Mouse (Mus musculus) hindbrain, embryonic 14.5 days (tissue): ENCODE data around the gene Sfswap. TPM values are rescaled to one million over a fixed set of nuclear protein-coding genes. Genes with fewer than 3 reads are reported as not detected.
A peak's percentile ranks its signal among the peaks of the same experiment; 100 is the strongest.

Source experiments
- ATAC-seq: fragments of 200-750 bp; cut with Nextera tagmentation; 2 replicates; pipeline ENCODE4 v1.8.0; 2017; ENCODE audit warnings: moderate number of reproducible peaks, mild to moderate bottlenecking, moderate TSS enrichment, moderate library complexity; ENCODE audit not compliant: low FRiP score
- DNase-seq: peaks from one replicate; pipeline ENCODE4 v3.0.0-alpha.2; 2015; ENCODE audit warnings: low spot score
- H3K27ac ChIP-seq: fragments of 300-500 bp; sonication (generic); 2 replicates; pipeline ENCODE4 v1.5.1; 2014; ENCODE audit warnings: mild to moderate bottlenecking, moderate library complexity
- H3K27me3 ChIP-seq: fragments of 300-500 bp; sonication (generic); 2 replicates; pipeline ENCODE4 v1.6.1; 2014; ENCODE audit warnings: mild to moderate bottlenecking, low read length, mixed read lengths; ENCODE audit not compliant: control insufficient read depth, insufficient read depth
- H3K36me3 ChIP-seq: fragments of 300-500 bp; sonication (generic); replicated peaks from 2 replicates; pipeline ENCODE4 v1.6.1; 2014; ENCODE audit not compliant: control insufficient read depth, insufficient read depth
- H3K4me1 ChIP-seq: fragments of 300-500 bp; sonication (generic); replicated peaks from 2 replicates; pipeline ENCODE4 v1.6.1; 2014; ENCODE audit warnings: antibody characterized with exemption, low read length, mixed read lengths; ENCODE audit not compliant: control insufficient read depth, insufficient read depth
- H3K4me2 ChIP-seq: fragments of 300-500 bp; sonication (generic); replicated peaks from 2 replicates; pipeline ENCODE4 v1.6.1; 2014; ENCODE audit warnings: mild to moderate bottlenecking, moderate library complexity
- H3K4me3 ChIP-seq: fragments of 300-500 bp; sonication (generic); replicated peaks from 2 replicates; pipeline ENCODE4 v1.5.1; 2014; ENCODE audit warnings: mild to moderate bottlenecking, low read length
- H3K9ac ChIP-seq: fragments of 300-500 bp; sonication (generic); 2 replicates; pipeline ENCODE4 v1.6.1; 2014
- H3K9me3 ChIP-seq: fragments of 300-500 bp; sonication (generic); 2 replicates; pipeline ENCODE4 v1.6.1; 2016; ENCODE audit warnings: low read length; ENCODE audit not compliant: control insufficient read depth
- WGBS: fragments of 180-500 bp; shearing (Covaris S2); extraction: QIAGEN DNeasy Blood & Tissue Kit; methylation state at CpG from one replicate; pipeline ENCODE4 v1.1.7; 2014; 5-methylcytosine and 5-hydroxymethylcytosine counted together
- polyA plus RNA-seq: library from polyadenylated mRNA; unstranded; fragments of >200 nt; fragmentation: Nextera tagmentation; extraction: Ambion mirVana; gene quantifications from 2 replicates; pipeline ENCODE4 v1.2.1, GENCODE M21; 2014

Gene Sfswap
- polyA plus RNA-seq, 1 experiment from 2014 or later = 58.3 TPM

DNA sequence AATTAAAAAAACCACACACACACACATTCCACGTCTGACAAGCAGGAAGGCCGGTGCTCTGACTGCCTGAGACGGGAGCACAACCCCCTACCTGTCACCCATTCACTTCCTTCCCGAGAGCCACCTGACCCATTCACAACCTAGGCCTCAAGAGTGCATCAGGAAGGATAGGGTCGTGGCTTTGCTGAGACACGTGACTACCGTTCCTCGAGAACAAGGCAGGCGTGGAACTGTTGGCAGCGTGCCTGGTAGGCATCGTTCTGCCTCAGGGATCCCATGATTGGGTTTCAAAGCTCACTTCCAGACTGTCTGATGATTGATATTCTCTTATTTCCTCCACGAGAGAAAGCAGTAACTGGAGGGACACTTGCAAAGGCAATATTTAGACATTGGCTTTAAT is 77.2 kb downstream of the Sfswap start:
- Histone ChIP-seq H3K27ac (no peak overlapping the region), H3K4me2 (no peak overlapping the region), H3K4me3 (no peak overlapping the region), H3K4me1 (0 out of 2 replicates have a peak, but pooled peaks cover 3% of the 10 kb centered on the region), H3K9me3 (no peaks in the 10 kb centered on the region), H3K9ac (no peak overlapping the region), H3K27me3 (peaks cover 15% of the 10 kb centered on the region), H3K36me3 (peaks cover 3% of the 10 kb centered on the region; the same call in 1 of the 2 replicates)
- ATAC-seq (no peak), DNase-seq (no peak)
- WGBS = 46% methylated on average over 12 of the region's 12 CpGs

DNA sequence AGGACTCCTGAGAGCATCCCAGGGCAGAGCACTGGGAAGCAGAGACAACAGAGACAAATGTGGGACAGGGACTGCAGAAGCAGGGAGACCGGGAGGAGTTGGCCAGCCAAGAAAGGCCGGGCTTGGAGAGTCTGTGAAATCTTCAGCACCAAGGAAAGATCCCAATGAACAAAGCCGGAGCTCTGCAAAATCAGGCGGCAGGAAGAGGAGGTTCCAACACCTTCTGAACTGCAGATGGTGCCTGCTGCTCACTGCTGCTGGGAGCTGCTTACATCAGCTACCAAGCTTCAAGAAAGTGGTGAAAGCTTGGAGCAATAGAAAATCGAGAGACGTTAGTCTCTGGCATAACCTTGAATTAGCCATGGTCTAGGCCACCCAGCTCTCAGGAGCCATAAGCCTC is 79.0 kb downstream of the Sfswap start:
- Histone ChIP-seq H3K27me3 (peaks cover 15% of the 10 kb centered on the region), H3K4me2 (no peak overlapping the region), H3K9ac (no peak overlapping the region), H3K4me1 (peaks cover 8% of the 10 kb centered on the region), H3K27ac (no peak overlapping the region), H3K9me3 (no peaks in the 10 kb centered on the region), H3K4me3 (no peak overlapping the region), H3K36me3 (no peaks in the 10 kb centered on the region)
- no peak for DNase-seq
- 33% methylated on average over 6 of the region's 6 CpGs for WGBS
- no peak for ATAC-seq

DNA sequence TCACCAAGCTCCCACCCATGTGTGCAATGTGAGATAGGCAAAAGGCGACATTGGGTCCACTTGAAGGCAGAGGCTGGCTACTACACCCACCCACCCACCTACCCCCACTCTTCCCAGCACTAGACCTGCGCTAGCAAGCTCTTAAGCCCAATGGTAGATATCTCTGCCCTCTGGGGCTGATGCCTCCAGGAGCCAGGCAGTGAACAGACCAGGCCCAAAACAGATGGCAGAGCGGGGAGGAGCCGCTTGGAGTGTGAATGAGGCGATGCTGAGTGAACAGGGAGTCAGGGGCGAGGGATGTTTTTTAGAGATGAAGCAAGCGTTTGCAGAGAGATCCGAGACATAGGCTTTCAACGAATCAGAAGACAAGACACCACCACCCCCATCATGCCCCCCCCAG is 79.6 kb downstream of the Sfswap start:
- peaks cover 14% of the 10 kb centered on the region for H3K4me1 ChIP-seq
- no peak for ATAC-seq
- no peaks in the 10 kb centered on the region for H3K9me3 ChIP-seq
- no peak overlapping the region for H3K4me3 ChIP-seq
- no peak overlapping the region for H3K4me2 ChIP-seq
- no peaks in the 10 kb centered on the region for H3K36me3 ChIP-seq
- no peak overlapping the region for H3K27ac ChIP-seq
- DNase-seq = no peak
- peaks cover 19% of the 10 kb centered on the region for H3K27me3 ChIP-seq
- 80% methylated on average over 9 of the region's 9 CpGs for WGBS
- H3K9ac ChIP-seq = no peak overlapping the region

DNA sequence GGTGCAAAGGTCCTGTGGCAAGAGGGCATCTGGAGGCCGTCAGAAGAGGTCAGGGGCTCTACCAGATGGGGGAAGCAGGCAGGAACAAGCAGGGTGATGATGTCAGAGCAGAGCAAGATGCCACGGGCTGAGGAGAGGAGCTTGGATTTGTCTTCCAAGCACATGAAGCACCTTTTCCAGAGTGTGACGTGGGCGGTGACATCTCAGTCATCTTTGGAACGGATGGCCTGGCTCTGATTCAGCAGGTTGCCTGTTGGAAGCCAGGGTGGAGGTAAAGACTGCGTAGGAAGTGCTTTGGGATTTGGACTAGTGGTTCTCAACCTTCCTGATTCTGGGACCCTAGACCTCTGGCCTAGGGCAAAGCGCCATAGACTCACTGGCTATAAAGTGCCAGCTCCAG is 80.0 kb downstream of the Sfswap start:
- peaks cover 18% of the 10 kb centered on the region for H3K4me1 ChIP-seq
- DNase-seq = no peak
- H3K4me2 ChIP-seq = no peak overlapping the region
- no peaks in the 10 kb centered on the region for H3K36me3 ChIP-seq
- no peak overlapping the region for H3K27ac ChIP-seq
- no peak overlapping the region for H3K4me3 ChIP-seq
- peaks cover 22% of the 10 kb centered on the region for H3K27me3 ChIP-seq
- 79% methylated on average over 7 of the region's 7 CpGs for WGBS
- ATAC-seq = no peak
- no peaks in the 10 kb centered on the region for H3K9me3 ChIP-seq
- no peak overlapping the region for H3K9ac ChIP-seq

DNA sequence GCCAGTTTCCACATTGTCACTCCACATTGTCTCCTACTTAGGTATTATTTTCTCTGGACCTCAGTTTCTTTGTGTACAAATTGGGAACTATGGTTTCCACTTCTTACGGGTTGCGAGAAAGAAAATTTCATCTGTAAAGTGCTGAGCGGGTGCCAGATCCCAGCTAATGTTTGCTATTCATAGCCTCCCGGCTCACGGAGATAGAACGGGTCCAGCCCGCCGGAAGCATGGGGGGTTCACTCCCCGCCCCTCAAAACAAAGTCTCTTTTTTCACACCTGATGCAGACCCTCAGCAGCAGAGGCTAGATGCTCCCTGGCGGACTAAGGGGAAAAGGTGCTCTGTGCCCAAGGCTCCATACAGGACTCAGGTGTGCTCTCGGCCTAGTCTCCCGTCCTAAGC is 82.3 kb downstream of the Sfswap start:
- peak overlapping the region; percentile 91 for H3K4me3 ChIP-seq
- H3K36me3 ChIP-seq = no peaks in the 10 kb centered on the region
- DNase-seq (peak; percentile 36), ATAC-seq (no peak)
- no peak overlapping the region for H3K27ac ChIP-seq
- peaks cover 22% of the 10 kb centered on the region for H3K27me3 ChIP-seq
- 6% methylated on average over 12 of the region's 12 CpGs for WGBS
- H3K9ac ChIP-seq = peak overlapping the region; percentile 93
- no peaks in the 10 kb centered on the region for H3K9me3 ChIP-seq
- H3K4me1 ChIP-seq = peaks cover 23% of the 10 kb centered on the region
- peak overlapping the region; percentile 100 for H3K4me2 ChIP-seq

DNA sequence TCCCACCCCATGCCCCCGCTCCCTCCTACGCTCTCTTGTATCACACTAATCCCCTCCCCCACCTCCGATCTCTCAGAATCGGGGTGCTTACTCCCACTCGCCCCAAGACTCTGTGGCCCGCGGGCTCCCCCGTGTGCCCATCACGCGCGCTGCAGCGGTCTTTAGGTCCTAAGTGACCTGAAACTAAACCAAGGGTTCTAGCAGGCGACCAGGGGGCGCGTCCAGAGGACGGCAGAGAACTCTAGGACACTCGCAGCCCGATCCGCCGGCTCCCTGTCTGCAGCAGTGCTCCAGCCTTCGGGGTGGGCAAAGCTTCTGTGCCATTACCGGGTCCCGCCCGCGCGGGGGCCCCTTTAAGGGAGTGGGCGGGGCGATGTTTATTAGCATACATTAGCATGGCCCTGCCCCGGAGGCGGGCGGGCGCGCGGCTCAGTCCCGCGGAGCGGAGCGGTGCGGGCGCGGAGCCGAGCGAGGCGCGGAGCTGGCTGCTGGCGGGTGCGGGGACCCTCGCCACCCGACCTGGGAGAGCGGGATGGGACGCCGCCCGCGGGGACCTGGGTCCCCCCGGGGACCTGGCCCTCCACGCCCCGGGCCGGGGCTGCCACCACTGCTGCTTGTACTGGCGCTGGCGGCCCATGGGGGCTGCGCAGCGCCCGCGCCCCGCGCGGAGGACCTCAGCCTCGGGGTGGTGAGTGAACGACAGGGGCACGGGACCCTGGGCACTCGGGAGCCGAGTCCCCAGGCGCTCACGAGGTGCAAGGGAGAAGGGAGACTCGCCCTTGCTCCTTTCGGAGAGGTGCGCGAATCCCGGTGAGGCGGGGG is 83.0 kb downstream of the Sfswap start, which contains the start of gene Mmp17:
Mmp17 (plus strand) TSS at position 409 of the 822 bp plus-strand sequence.
- Histone ChIP-seq H3K4me1 (peaks cover 20% of the 10 kb centered on the region), H3K36me3 (no peaks in the 10 kb centered on the region), H3K4me2 (peak within 1 kb of the TSS; percentile 100), H3K9me3 (no peaks in the 10 kb centered on the region), H3K4me3 (peak within 1 kb of the TSS; percentile 91), H3K27me3 (peaks cover 22% of the 10 kb centered on the region), H3K9ac (peak within 1 kb of the TSS; percentile 93), H3K27ac (peak within 1 kb of the TSS; percentile 67)
- DNase-seq = peak; percentile 91
- WGBS = under 1% methylated on average over 77 of the region's 80 CpGs
- peak; percentile 91 for ATAC-seq

DNA sequence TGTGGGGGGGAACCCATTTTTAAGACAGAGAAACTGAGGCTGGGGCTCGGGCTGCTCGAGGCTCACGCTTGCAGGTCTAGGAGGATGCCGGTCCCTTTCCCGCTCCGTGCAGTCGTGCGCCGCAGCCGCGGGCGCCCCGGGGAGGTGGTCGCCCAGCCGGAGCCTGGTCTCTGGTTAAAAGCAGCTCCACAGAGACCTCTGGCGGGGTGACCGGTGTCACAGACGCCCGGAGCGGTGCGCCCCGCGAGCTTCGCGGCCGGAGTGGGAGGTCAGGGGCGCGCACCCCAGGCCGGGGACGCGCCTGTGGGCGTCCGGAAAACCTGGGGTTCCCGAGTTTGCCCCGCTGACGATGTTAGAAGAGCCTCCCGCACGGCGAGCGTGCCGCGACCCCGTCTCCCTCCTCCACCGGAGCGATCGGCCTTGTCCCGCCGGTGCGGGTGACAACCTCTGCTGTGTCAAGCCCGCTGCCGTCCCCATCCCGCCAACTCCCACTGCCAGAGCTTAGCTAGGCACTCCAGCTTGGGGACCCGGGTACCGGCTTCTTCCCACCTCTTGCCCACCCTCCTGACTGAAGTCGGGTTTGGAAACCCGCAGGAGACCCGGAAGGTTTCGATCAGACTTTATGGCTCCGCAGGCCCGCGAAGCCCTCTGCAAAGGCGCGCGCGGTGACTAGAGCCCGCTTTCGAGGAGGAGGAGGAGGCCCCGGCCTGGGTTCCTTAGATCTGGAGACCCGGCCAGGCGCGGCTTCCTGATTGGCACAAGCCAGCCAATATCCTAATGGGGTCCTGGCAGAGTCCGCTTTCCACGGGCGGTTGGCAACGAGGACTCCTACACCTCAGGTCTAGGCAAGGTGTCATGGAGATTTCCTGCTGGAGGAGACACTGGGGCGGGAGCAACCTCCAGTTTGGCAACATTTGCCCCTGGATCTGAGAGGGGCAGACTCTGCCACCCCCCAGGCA is 83.8 kb downstream of the Sfswap start:
- ATAC-seq (peak; percentile 14; the same call in 1 of the 2 replicates), DNase-seq (peak; percentile 43)
- peak overlapping the region; percentile 67 for H3K27ac ChIP-seq

DNA sequence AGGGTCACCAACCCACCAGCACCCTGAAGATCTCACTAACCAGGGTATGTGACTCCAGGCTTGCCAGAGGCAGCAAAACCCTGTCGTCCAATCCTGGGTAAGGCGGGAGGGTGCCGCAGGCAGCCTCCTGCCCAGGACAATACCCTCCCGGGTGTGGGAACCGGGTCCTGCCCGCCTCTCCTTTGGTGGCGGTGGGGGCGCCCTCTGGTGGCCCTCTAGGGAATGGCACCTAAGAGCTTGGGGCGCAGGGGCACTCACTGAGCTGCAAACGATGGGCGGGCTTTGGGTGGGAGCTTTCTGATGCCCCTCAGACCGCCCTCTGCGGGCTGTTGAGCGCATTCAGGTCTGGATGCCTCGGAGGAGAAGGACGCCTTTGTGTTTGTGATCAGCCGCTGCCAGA is 85.0 kb downstream of the Sfswap start:
- Histone ChIP-seq H3K27me3 (peaks cover 22% of the 10 kb centered on the region), H3K4me2 (peak overlapping the region; percentile 100), H3K36me3 (no peaks in the 10 kb centered on the region), H3K27ac (peak overlapping the region; percentile 10; the same call in 1 of the 2 replicates), H3K4me3 (peak overlapping the region; percentile 91), H3K4me1 (peaks cover 25% of the 10 kb centered on the region), H3K9me3 (no peaks in the 10 kb centered on the region), H3K9ac (peak overlapping the region; percentile 52)
- WGBS = 0% methylated on average over 16 of the region's 17 CpGs
- DNase-seq (peak; percentile 91), ATAC-seq (peak; percentile 54)

More for the DNA sequence above, 83.8 kb downstream of the Sfswap start:
- peak overlapping the region; percentile 93 for H3K9ac ChIP-seq
- peak overlapping the region; percentile 91 for H3K4me3 ChIP-seq
- no peaks in the 10 kb centered on the region for H3K9me3 ChIP-seq
- H3K4me1 ChIP-seq = peaks cover 20% of the 10 kb centered on the region
- peaks cover 22% of the 10 kb centered on the region for H3K27me3 ChIP-seq
- under 1% methylated on average over 76 of the region's 76 CpGs for WGBS
- no peaks in the 10 kb centered on the region for H3K36me3 ChIP-seq
- peak overlapping the region; percentile 100 for H3K4me2 ChIP-seq

DNA sequence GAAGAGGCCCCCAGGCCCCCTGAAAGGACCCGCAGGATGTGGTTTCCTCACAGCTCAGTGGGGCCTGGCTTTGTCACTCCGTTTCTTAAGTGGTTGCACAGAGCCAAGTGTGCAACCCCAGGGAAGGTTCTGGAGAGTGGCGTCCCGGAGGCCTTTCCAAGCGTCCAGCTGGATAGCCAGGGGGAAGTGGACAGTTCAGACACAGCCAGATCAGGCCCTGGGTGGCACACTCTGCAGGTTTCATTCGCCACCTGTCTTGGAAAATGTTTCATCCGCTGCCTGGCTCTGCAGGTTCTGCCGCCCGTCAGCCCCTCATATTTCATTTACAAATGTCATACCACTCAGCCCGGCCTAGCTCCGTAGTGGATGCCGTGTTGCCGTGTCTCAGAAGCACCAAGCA is 85.5 kb downstream of the Sfswap start:
- DNase-seq = no peak
- Histone ChIP-seq H3K27ac (peak overlapping the region; percentile 10), H3K4me1 (peaks cover 30% of the 10 kb centered on the region), H3K27me3 (peaks cover 22% of the 10 kb centered on the region), H3K4me3 (peak overlapping the region; percentile 91), H3K36me3 (no peaks in the 10 kb centered on the region), H3K4me2 (peak overlapping the region; percentile 100), H3K9ac (peak overlapping the region; percentile 52), H3K9me3 (no peaks in the 10 kb centered on the region)
- WGBS = 43% methylated on average over 13 of the region's 13 CpGs
- ATAC-seq = 0 out of 2 replicates have a peak, but pooled peaks have one; percentile 2
